In the genomic region with DNA sequence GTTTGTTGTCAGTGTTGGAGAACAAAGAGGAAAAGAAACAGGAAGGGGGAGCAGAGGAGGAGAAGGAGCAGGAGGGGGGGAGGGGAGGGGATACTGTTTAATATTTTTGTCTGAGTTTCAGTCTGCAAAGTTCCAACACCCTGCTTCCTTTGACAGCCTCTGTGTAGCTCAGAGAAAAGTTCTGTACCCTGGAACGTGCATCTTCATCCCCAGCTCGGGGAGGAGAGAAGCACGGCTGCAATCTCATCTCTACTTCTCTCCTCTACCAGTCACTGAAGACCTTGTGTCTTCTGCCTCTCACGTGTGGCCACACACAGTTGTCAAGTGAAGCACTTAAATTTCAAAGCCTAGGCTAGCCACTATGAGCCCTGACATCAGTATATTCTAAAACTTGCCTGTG, we compare ENCODE assay signal across 12 mouse cellular contexts. TPM values are rescaled to one million over a fixed set of nuclear protein-coding genes. Genes with fewer than 3 reads are reported as not detected.
DNase-seq lines count a peak whose midpoint lies in the region; ATAC-seq lines count a peak whose summit lies in the region.
"Had no signal": no experiment of that assay in that cellular context is flagged by ENCODE, and none has a peak within 500 bp of the region (broad histone marks: within the 10 kb centered on the region; RNA-seq: fewer than 3 reads in every experiment).

No protein-coding gene starts in this region.

- H3K27ac ChIP-seq in kidney, embryonic 15.5 days: no peak overlapping the region
- no peak overlapping the region for H3K27ac ChIP-seq in embryonic facial prominence, embryonic 14.5 days (replicated peaks; ENCODE audit: low read depth, low read length)
- peak overlapping the region; percentile 77 for H3K27ac ChIP-seq in hindbrain, embryonic 10.5 days
- H3K27ac ChIP-seq in midbrain, embryonic 14.5 days (replicated peaks; ENCODE audit: low read depth, low read length): no peak overlapping the region
- H3K27ac ChIP-seq: liver, embryonic 13.5 days had no signal

- no peaks in the 10 kb centered on the region for H3K27me3 ChIP-seq in kidney, embryonic 15.5 days
- no peaks in the 10 kb centered on the region for H3K27me3 ChIP-seq in embryonic facial prominence, embryonic 14.5 days (replicated peaks; ENCODE audit: control insufficient read depth, insufficient read depth, low read length)
- H3K27me3 ChIP-seq in hindbrain, embryonic 10.5 days (ENCODE audit: insufficient read depth, poor library complexity, severe bottlenecking): no peaks in the 10 kb centered on the region
- H3K27me3 ChIP-seq in midbrain, embryonic 14.5 days (ENCODE audit: control insufficient read depth, insufficient read depth, low read length): no peaks in the 10 kb centered on the region
- H3K27me3 ChIP-seq: liver, embryonic 13.5 days had no signal

- no peak for ATAC-seq in kidney, embryonic 15.5 days (replicated peaks; ENCODE audit: low FRiP score)
- no peak for ATAC-seq in embryonic facial prominence, embryonic 14.5 days (ENCODE audit: low read depth)
- ATAC-seq in midbrain, embryonic 14.5 days (ENCODE audit: low FRiP score, low TSS enrichment): no peak

- no peak overlapping the region for H3K9ac ChIP-seq in kidney, embryonic 15.5 days
- H3K9ac ChIP-seq in embryonic facial prominence, embryonic 14.5 days (ENCODE audit: low read depth, low read length): peak overlapping the region; percentile 57
- H3K9ac ChIP-seq in midbrain, embryonic 14.5 days (replicated peaks; ENCODE audit: low read length): peak overlapping the region; percentile 16; the same call in 1 of the 2 replicates
- H3K9ac ChIP-seq: liver, embryonic 13.5 days had no signal

- peak overlapping the region; percentile 36 for H3K4me2 ChIP-seq in kidney, embryonic 15.5 days
- peak overlapping the region; percentile 44 for H3K4me2 ChIP-seq in embryonic facial prominence, embryonic 14.5 days (ENCODE audit: low read depth, low read length)
- H3K4me2 ChIP-seq in midbrain, embryonic 14.5 days (ENCODE audit: low read length): peak overlapping the region; percentile 47
- H3K4me2 ChIP-seq: liver, embryonic 13.5 days had no signal

- H3K36me3 ChIP-seq in kidney, embryonic 15.5 days: no peaks in the 10 kb centered on the region
- H3K36me3 ChIP-seq in embryonic facial prominence, embryonic 14.5 days (ENCODE audit: control insufficient read depth, insufficient read depth, low read length): no peaks in the 10 kb centered on the region
- H3K36me3 ChIP-seq in hindbrain, embryonic 10.5 days: no peaks in the 10 kb centered on the region
- H3K36me3 ChIP-seq in midbrain, embryonic 14.5 days (ENCODE audit: control insufficient read depth, insufficient read depth, low read length): no peaks in the 10 kb centered on the region
- H3K36me3 ChIP-seq: liver, embryonic 13.5 days had no signal

- DNase-seq in kidney, adult 11 months: no peak
- DNase-seq in embryonic facial prominence, embryonic 14.5 days (ENCODE audit: low spot score): no peak
- no peak for DNase-seq in hindbrain, embryonic 10.5 days (ENCODE audit: low spot score)
- DNase-seq in midbrain, embryonic 14.5 days: peak; percentile 5
- no peak for DNase-seq in adrenal gland, postnatal 25 days
- DNase-seq in ovary, postnatal 14 days (ENCODE audit: low spot score): no peak
- no peak for DNase-seq in frontal cortex, postnatal 14 days (ENCODE audit: low spot score in 2 of 2)
- DNase-seq: adrenal gland, postnatal 36 days; kidney, postnatal 36 days; liver, embryonic 13.5 days; thymus, postnatal 4 days had no signal

- 35% methylated on average over 4 of the region's 4 CpGs for WGBS in kidney, embryonic 15.5 days
- WGBS in embryonic facial prominence, embryonic 14.5 days: 23% methylated on average over 4 of the region's 4 CpGs
- 45% methylated on average over 4 of the region's 4 CpGs for whole genome bisulfite sequencing in hindbrain, embryonic 10.5 days
- 25% methylated on average over 4 of the region's 4 CpGs for WGBS in midbrain, embryonic 14.5 days

- H3K9me3 ChIP-seq in kidney, embryonic 15.5 days (replicated peaks): no peaks in the 10 kb centered on the region
- no peaks in the 10 kb centered on the region for H3K9me3 ChIP-seq in embryonic facial prominence, embryonic 14.5 days (ENCODE audit: control insufficient read depth, low read length)
- H3K9me3 ChIP-seq in hindbrain, embryonic 10.5 days: peaks cover 3% of the 10 kb centered on the region
- H3K9me3 ChIP-seq in midbrain, embryonic 14.5 days (ENCODE audit: control insufficient read depth, low read length): no peaks in the 10 kb centered on the region
- H3K9me3 ChIP-seq: liver, embryonic 13.5 days had no signal

- peaks cover 4% of the 10 kb centered on the region; the same call in 1 of the 2 replicates for H3K4me1 ChIP-seq in kidney, embryonic 15.5 days
- H3K4me1 ChIP-seq in embryonic facial prominence, embryonic 14.5 days (ENCODE audit: control insufficient read depth, insufficient read depth, low read length): 0 out of 2 replicates have a peak, but pooled peaks cover 3% of the 10 kb centered on the region
- peaks cover 13% of the 10 kb centered on the region for H3K4me1 ChIP-seq in hindbrain, embryonic 10.5 days (replicated peaks)
- H3K4me1 ChIP-seq in midbrain, embryonic 14.5 days (ENCODE audit: control insufficient read depth, insufficient read depth, low read length): no peaks in the 10 kb centered on the region
- H3K4me1 ChIP-seq: liver, embryonic 13.5 days had no signal

- peak overlapping the region; percentile 11; the same call in 1 of the 2 replicates for H3K4me3 ChIP-seq in kidney, embryonic 15.5 days (replicated peaks)
- peak overlapping the region; percentile 26 for H3K4me3 ChIP-seq in embryonic facial prominence, embryonic 14.5 days (ENCODE audit: low read depth, low read length)
- H3K4me3 ChIP-seq in hindbrain, embryonic 10.5 days: peak overlapping the region; percentile 39
- peak overlapping the region; percentile 18; the same call in 1 of the 2 replicates for H3K4me3 ChIP-seq in midbrain, embryonic 14.5 days (replicated peaks; ENCODE audit: low read depth, low read length)
- H3K4me3 ChIP-seq: liver, embryonic 13.5 days had no signal

RNA-seq across cellular contexts. Expression of a gene that starts 55.1 kb away (rescaled TPM):
- 0.08 and 0.12 TPM in 2 replicates for polyA plus RNA-seq in kidney, embryonic 15.5 days (2015; fragmentation: Nextera tagmentation; extraction: Ambion mirVana)
- 1.2 and 1.4 TPM in 2 replicates for polyA plus RNA-seq in embryonic facial prominence, embryonic 14.5 days (2014; fragmentation: Nextera tagmentation; extraction: Ambion mirVana)
- 0.05 TPM in 1 of 2 replicates, not detected in the other for polyA plus RNA-seq in hindbrain, embryonic 10.5 days (2016; fragmentation: Nextera tagmentation; extraction: Ambion mirVana)
- polyA plus RNA-seq in midbrain, embryonic 14.5 days (2014; fragmentation: Nextera tagmentation; extraction: Ambion mirVana): 0.04 TPM in 1 of 2 replicates, not detected in the other
- 0.27 and 0.52 TPM in 2 replicates for total RNA-seq in adrenal gland, postnatal 25 days (2021)
- polyA plus RNA-seq: liver, embryonic 13.5 days had no signal

RNA-seq across cellular contexts. Expression of a gene that starts 59.5 kb away (rescaled TPM):
- 367 and 397 TPM in 2 replicates for polyA plus RNA-seq in kidney, embryonic 15.5 days (2015; fragmentation: Nextera tagmentation; extraction: Ambion mirVana)
- 347 and 401 TPM in 2 replicates for polyA plus RNA-seq in embryonic facial prominence, embryonic 14.5 days (2014; fragmentation: Nextera tagmentation; extraction: Ambion mirVana)
- polyA plus RNA-seq in hindbrain, embryonic 10.5 days (2016; fragmentation: Nextera tagmentation; extraction: Ambion mirVana): 367 and 442 TPM in 2 replicates
- 340 and 468 TPM in 2 replicates for polyA plus RNA-seq in midbrain, embryonic 14.5 days (2014; fragmentation: Nextera tagmentation; extraction: Ambion mirVana)
- total RNA-seq in adrenal gland, postnatal 25 days (2021): 131 and 160 TPM in 2 replicates
